Mouse (Mus musculus) midbrain, embryonic 13.5 days (tissue): ENCODE results near the gene Ripk1. TPM values are rescaled to one million over a fixed set of nuclear protein-coding genes. Genes with fewer than 3 reads are reported as not detected.

Experiments
- ATAC-seq: fragments of 200-750 bp; cut with Nextera tagmentation; 2 replicates; pipeline ENCODE4 v1.8.0; 2017; ENCODE audit warnings: mild to moderate bottlenecking, moderate TSS enrichment, moderate library complexity
- H3K27ac ChIP-seq: fragments of 300-500 bp; sonication (generic); 2 replicates; pipeline ENCODE4 v1.5.1; 2015; ENCODE audit warnings: inconsistent platforms, mild to moderate bottlenecking, moderate library complexity
- H3K27me3 ChIP-seq: fragments of 300-500 bp; sonication (generic); 2 replicates; pipeline ENCODE4 v1.6.1; 2015; ENCODE audit warnings: mild to moderate bottlenecking, inconsistent platforms
- H3K36me3 ChIP-seq: fragments of 300-500 bp; sonication (generic); 2 replicates; pipeline ENCODE4 v1.6.1; 2015; ENCODE audit warnings: mild to moderate bottlenecking, inconsistent platforms
- H3K4me1 ChIP-seq: fragments of 300-500 bp; sonication (generic); replicated peaks from 2 replicates; pipeline ENCODE4 v1.6.1; 2015; ENCODE audit warnings: inconsistent platforms
- H3K4me2 ChIP-seq: fragments of 300-500 bp; sonication (generic); replicated peaks from 2 replicates; pipeline ENCODE4 v1.6.1; 2015; ENCODE audit warnings: moderate library complexity, mild to moderate bottlenecking, inconsistent platforms
- H3K4me3 ChIP-seq: fragments of 300-500 bp; sonication (generic); replicated peaks from 2 replicates; pipeline ENCODE4 v1.5.1; 2015; ENCODE audit warnings: mild to moderate bottlenecking, inconsistent platforms
- H3K9ac ChIP-seq: fragments of 300-500 bp; sonication (generic); replicated peaks from 2 replicates; pipeline ENCODE4 v1.6.1; 2015; ENCODE audit warnings: mild to moderate bottlenecking, inconsistent platforms
- H3K9me3 ChIP-seq: fragments of 300-500 bp; sonication (generic); 2 replicates; pipeline ENCODE4 v1.6.1; 2016; ENCODE audit warnings: mild to moderate bottlenecking, inconsistent platforms
- WGBS: fragments of 180-500 bp; shearing (Covaris S2); methylation state at CpG from one replicate; pipeline ENCODE4 v1.1.7; 2015; 5-methylcytosine and 5-hydroxymethylcytosine counted together
- polyA plus RNA-seq: library from polyadenylated mRNA; unstranded; fragments of >200 nt; fragmentation: Nextera tagmentation; extraction: Ambion mirVana; gene quantifications from 2 replicates; pipeline ENCODE4 v1.2.1, GENCODE M21; 2015

Ripk1 gene
- polyA plus RNA-seq, 1 experiment from 2014 or later: 6.4 TPM

- Histone ChIP-seq H3K27me3 (no peaks in the 10 kb centered on the region), H3K9ac (peak overlapping the region; percentile 87), H3K4me2 (peak overlapping the region; percentile 60), H3K36me3 (no peaks in the 10 kb centered on the region), H3K9me3 (no peaks in the 10 kb centered on the region), H3K4me1 (peaks cover 18% of the 10 kb centered on the region), H3K4me3 (peak overlapping the region; percentile 83), H3K27ac (peak overlapping the region; percentile 89)
- peak; percentile 12 for ATAC-seq
- 11% methylated on average over 5 of the region's 5 CpGs for WGBS
Measured at GRCm38 (mm10) chr13:34003058-34003457, 895 bp downstream of the Ripk1 start.

DNA sequence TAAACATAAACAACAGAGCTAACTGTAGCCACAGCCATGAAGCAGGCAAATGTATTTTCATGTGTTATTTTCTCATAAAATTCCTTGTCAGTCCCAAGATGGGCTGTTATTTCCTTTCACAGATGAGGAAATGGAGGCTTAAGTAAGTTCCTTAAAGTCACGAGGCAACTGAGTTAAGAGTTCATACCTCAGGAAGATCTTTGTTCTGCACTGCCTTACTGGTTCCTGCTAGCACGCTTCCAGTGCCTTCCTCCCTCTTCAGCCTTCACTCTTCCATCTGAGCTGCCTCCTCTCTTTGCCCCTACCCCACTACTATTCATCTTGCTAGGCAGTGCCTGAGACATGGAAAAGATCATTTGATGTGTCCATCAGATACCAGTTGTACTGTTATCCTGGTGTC, 5.1 kb downstream of the Ripk1 start:
- whole genome bisulfite sequencing: 77% methylated on average over 2 of the region's 2 CpGs
- Histone ChIP-seq H3K4me3 (no peak overlapping the region), H3K36me3 (no peaks in the 10 kb centered on the region), H3K4me1 (peaks cover 6% of the 10 kb centered on the region), H3K9me3 (no peaks in the 10 kb centered on the region), H3K9ac (no peak overlapping the region), H3K27ac (no peak overlapping the region), H3K27me3 (no peaks in the 10 kb centered on the region), H3K4me2 (no peak overlapping the region)
- ATAC-seq: no peak

GRCm38 (mm10) chr13:34016927-34017569, 14.9 kb downstream of the Ripk1 start:
- no peak overlapping the region for H3K27ac ChIP-seq
- WGBS: 94% methylated on average over 9 of the region's 9 CpGs
- H3K36me3 ChIP-seq: peaks cover 52% of the 10 kb centered on the region
- H3K4me2 ChIP-seq: no peak overlapping the region
- no peak for ATAC-seq
- H3K4me3 ChIP-seq: no peak overlapping the region
- no peaks in the 10 kb centered on the region for H3K4me1 ChIP-seq
- no peaks in the 10 kb centered on the region for H3K27me3 ChIP-seq
- H3K9me3 ChIP-seq: no peaks in the 10 kb centered on the region
- H3K9ac ChIP-seq: no peak overlapping the region

DNA sequence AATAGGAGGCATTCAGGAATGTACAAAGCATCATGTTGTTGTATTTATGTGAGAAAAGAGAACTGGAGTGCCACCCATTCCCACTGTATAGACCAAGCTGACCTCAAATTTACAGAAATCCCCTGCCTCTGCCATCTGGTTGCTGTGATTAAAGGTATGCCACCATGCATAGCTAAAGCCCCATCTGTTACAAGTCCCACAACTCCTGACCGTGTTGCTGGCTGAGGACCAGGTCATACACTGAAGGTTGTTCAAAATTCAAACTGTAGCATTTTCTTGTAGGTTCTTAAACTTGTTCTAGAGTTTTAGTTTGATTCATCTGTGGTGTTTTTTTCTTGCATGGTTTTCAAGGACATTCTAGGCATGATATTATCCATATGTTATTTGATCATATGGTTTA, 16.4 kb downstream of the Ripk1 start:
- Histone ChIP-seq H3K4me2 (no peak overlapping the region), H3K9ac (no peak overlapping the region), H3K9me3 (no peaks in the 10 kb centered on the region), H3K4me3 (no peak overlapping the region), H3K27me3 (no peaks in the 10 kb centered on the region), H3K27ac (no peak overlapping the region), H3K36me3 (peaks cover 52% of the 10 kb centered on the region), H3K4me1 (no peaks in the 10 kb centered on the region)
- WGBS: 88% methylated on average over 1 of the region's 1 CpGs
- ATAC-seq: no peak

GRCm38 (mm10) chr13:34021998-34022397, 19.8 kb downstream of the Ripk1 start:
- Histone ChIP-seq H3K9me3 (no peaks in the 10 kb centered on the region), H3K4me1 (no peaks in the 10 kb centered on the region), H3K9ac (no peak overlapping the region), H3K27me3 (no peaks in the 10 kb centered on the region), H3K4me2 (no peak overlapping the region), H3K27ac (no peak overlapping the region), H3K4me3 (no peak overlapping the region), H3K36me3 (peaks cover 24% of the 10 kb centered on the region)
- 89% methylated on average over 2 of the region's 2 CpGs for WGBS
- no peak for ATAC-seq

DNA sequence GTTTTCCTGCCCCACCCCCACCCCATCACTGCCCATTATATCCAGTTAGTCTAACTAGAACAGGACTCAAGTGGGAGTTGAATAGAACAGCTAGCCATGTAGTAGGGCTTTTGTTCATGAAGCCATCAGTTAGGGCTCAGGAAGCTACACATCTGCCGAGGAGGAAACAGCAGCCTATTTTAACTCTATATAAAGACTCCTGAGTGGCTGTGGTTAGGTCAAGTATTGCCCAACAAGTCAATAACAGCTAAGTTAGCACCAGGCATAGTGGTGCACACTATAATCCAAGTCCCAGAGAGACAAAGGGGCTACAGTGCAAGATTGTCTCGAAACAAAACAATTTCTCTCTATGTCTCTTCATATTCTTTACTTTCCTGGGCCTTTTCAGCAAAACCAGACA, 29.9 kb downstream of the Ripk1 start:
- no peaks in the 10 kb centered on the region for H3K9me3 ChIP-seq
- no peak for ATAC-seq
- peaks cover 39% of the 10 kb centered on the region for H3K36me3 ChIP-seq
- no peak overlapping the region for H3K4me2 ChIP-seq
- H3K27ac ChIP-seq: no peak overlapping the region
- H3K4me3 ChIP-seq: no peak overlapping the region
- H3K27me3 ChIP-seq: no peaks in the 10 kb centered on the region
- H3K9ac ChIP-seq: no peak overlapping the region
- 69% methylated on average over 2 of the region's 2 CpGs for WGBS
- H3K4me1 ChIP-seq: peaks cover 4% of the 10 kb centered on the region

GRCm38 (mm10) chr13:34035424-34035823, 33.3 kb downstream of the Ripk1 start:
- Histone ChIP-seq H3K27ac (no peak overlapping the region), H3K4me1 (peaks cover 21% of the 10 kb centered on the region), H3K9me3 (no peaks in the 10 kb centered on the region), H3K4me3 (no peak overlapping the region), H3K9ac (no peak overlapping the region), H3K36me3 (peaks cover 27% of the 10 kb centered on the region), H3K27me3 (no peaks in the 10 kb centered on the region), H3K4me2 (no peak overlapping the region)
- 89% methylated on average over 3 of the region's 3 CpGs for WGBS
- ATAC-seq: no peak

DNA sequence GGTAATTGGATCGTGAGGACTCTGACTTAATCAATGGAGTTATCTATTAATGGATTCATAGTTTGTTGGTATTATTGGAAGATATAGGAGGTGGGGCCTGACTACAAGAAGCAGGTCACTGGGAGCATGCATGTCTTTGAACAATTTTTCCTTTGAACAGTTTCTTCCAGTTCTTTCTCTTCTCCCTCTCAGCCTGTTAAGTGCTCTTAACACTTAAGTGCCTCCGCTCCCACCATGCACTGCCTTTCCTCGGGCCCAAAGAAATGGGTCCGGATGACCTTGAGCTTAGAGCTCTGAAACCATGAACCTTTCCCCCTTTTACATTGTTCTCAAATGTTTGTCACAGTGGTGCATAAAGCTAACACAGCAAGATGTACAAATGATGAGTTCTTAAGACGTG, 34.6 kb downstream of the Ripk1 start:
- Histone ChIP-seq H3K27ac (peak overlapping the region; percentile 83; the same call in 1 of the 2 replicates), H3K4me2 (peak overlapping the region; percentile 81; the same call in 1 of the 2 replicates), H3K9me3 (no peaks in the 10 kb centered on the region), H3K9ac (0 out of 2 replicates have a peak overlapping the region, but pooled peaks have one; percentile 91), H3K4me3 (no peak overlapping the region), H3K4me1 (peaks cover 21% of the 10 kb centered on the region), H3K36me3 (peaks cover 17% of the 10 kb centered on the region), H3K27me3 (no peaks in the 10 kb centered on the region)
- WGBS: 74% methylated on average over 5 of the region's 5 CpGs
- ATAC-seq: peak; percentile 14

DNA sequence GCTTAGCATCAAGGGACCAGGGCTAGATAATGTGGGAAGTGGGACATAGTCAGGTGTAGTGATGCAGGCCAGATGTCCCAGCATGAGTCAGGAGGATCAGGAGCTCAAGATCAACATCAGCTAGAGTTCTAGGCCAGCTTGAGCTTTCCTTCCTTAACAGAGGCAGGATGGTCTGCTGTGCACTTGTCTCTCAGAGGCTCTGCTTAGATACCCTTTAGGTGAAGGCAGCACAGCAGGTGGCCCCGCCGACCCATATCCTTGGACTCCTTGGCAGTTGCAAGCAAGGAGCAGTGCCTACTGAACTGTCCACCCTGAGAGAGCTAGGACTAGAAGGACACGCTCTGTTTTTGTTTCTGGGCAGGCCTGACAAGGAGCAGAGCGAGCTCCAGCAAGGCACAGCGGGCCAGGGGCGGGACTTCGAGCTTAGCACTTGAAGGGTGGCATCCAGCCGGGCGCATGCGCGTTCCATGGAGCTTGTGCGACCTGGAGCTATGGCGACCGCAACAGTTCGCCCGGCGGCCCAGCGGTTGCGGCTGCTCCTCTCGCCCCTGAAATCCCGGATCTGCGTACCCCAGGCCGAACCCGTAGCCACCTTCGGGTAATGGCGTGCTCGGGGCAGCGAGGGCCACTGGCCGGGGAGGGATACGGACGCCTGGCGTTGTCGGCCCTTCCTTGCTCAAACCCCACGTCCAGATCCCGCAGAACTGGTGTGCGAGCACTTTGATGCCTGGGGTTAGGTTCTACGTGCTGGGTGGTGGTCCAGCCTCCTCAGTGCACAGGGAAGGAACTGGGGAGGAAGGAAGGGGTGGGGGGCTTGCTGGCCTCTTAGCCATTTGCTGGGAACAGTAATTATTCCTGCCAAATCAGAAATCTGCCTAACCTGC, 35.3 kb downstream of the Ripk1 start, which contains the start of gene Bphl:
Gene Bphl (plus strand): TSS at position 426 of the 884 bp plus-strand sequence.
- WGBS: 1% methylated on average over 37 of the region's 37 CpGs
- Histone ChIP-seq H3K27ac (peak within 1 kb of the TSS; percentile 83), H3K36me3 (peaks cover 16% of the 10 kb centered on the region), H3K9me3 (no peaks in the 10 kb centered on the region), H3K4me1 (peaks cover 21% of the 10 kb centered on the region), H3K4me3 (peak within 1 kb of the TSS; percentile 75), H3K27me3 (no peaks in the 10 kb centered on the region), H3K4me2 (peak within 1 kb of the TSS; percentile 81), H3K9ac (peak within 1 kb of the TSS; percentile 91)
- ATAC-seq: peak; percentile 97

DNA sequence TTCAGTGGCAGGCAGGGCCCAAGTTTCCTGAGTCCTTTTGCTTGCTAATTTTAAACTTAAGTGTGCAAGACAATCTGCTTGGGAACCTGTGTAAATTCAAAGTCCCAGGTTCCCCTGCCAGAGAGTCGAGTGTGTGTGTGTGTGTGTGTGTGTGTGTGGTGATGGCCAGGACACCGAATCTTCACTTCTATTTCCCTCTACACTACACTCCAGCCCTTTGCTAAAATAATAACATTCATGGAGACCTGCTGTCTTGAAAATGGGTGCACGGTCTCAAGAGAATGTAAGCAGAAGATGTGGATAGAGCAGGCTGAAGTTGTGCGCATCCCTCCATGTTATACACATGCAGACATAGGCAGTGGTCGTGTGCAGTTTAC, 35.9 kb downstream of the Ripk1 start:
- peaks cover 12% of the 10 kb centered on the region; the same call in 1 of the 2 replicates for H3K36me3 ChIP-seq
- peak; percentile 9 for ATAC-seq

DNA sequence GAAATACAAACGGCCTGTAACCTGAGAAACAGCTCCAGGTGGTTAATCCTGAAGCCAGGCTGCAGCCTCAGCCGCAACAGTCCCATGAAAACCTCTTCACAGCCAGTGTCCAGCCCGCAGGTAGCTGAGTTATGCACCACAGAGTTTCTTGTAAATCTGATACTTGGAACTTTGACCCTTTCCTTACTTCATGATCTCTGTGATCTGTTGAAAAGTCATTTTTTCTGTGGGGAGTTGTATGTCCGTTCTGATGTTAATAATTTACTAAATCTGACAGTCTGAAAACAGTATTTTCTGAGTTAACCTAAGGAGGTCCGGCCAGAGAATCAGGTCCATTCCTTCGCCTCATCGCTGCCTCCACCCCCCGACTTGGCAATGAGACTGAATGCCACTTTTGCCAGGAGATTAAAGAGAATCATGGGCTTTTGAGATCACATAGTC, 36.8 kb downstream of the Ripk1 start:
- peak overlapping the region; percentile 91 for H3K9ac ChIP-seq
- no peak for ATAC-seq
- WGBS: 37% methylated on average over 8 of the region's 8 CpGs
- H3K4me1 ChIP-seq: peaks cover 23% of the 10 kb centered on the region
- H3K4me2 ChIP-seq: peak overlapping the region; percentile 81
- H3K36me3 ChIP-seq: peaks cover 5% of the 10 kb centered on the region; the same call in 1 of the 2 replicates
- no peak overlapping the region for H3K27ac ChIP-seq
- no peaks in the 10 kb centered on the region for H3K9me3 ChIP-seq
- H3K27me3 ChIP-seq: no peaks in the 10 kb centered on the region
- peak overlapping the region; percentile 75 for H3K4me3 ChIP-seq

More for the DNA sequence above, 35.9 kb downstream of the Ripk1 start:
- Histone ChIP-seq H3K27ac (peak overlapping the region; percentile 83), H3K4me1 (peaks cover 23% of the 10 kb centered on the region), H3K9me3 (no peaks in the 10 kb centered on the region), H3K27me3 (no peaks in the 10 kb centered on the region), H3K9ac (peak overlapping the region; percentile 91), H3K4me3 (peak overlapping the region; percentile 75), H3K4me2 (peak overlapping the region; percentile 81)
- 40% methylated on average over 5 of the region's 5 CpGs for WGBS

GRCm38 (mm10) chr13:34040091-34040490, 37.9 kb downstream of the Ripk1 start:
- H3K4me3 ChIP-seq: no peak overlapping the region
- peaks cover 23% of the 10 kb centered on the region for H3K4me1 ChIP-seq
- 0 out of 2 replicates have a peak, but pooled peaks cover 3% of the 10 kb centered on the region for H3K36me3 ChIP-seq
- no peak overlapping the region for H3K4me2 ChIP-seq
- H3K9ac ChIP-seq: no peak overlapping the region
- no peaks in the 10 kb centered on the region for H3K27me3 ChIP-seq
- ATAC-seq: no peak
- 93% methylated on average over 3 of the region's 3 CpGs for WGBS
- H3K27ac ChIP-seq: no peak overlapping the region
- H3K9me3 ChIP-seq: no peaks in the 10 kb centered on the region
